Comparison of ENCODE assay signal across 14 mouse cellular contexts in genomic region chr9:30533780-30534343, GRCm38 (mm10).
DNase-seq lines count a peak whose midpoint lies in the region; ATAC-seq lines count a peak whose summit lies in the region.
"Had no signal": no experiment of that assay in that cellular context is flagged by ENCODE, and none has a peak within 500 bp of the region (broad histone marks: within the 10 kb centered on the region; RNA-seq: fewer than 3 reads in every experiment).

No protein-coding gene starts in this region.

- 0 out of 2 replicates have a peak overlapping the region, but pooled peaks have one; percentile 18 for H3K4me2 ChIP-seq in hindbrain, embryonic 12.5 days (replicated peaks)
- H3K4me2 ChIP-seq in midbrain, embryonic 15.5 days: peak overlapping the region; percentile 8; the same call in 1 of the 2 replicates
- H3K4me2 ChIP-seq: embryonic facial prominence, embryonic 13.5 days; limb, embryonic 12.5 days had no signal

- H3K4me3 ChIP-seq in hindbrain, embryonic 12.5 days: no peak overlapping the region
- H3K4me3 ChIP-seq in midbrain, embryonic 15.5 days: no peak overlapping the region
- H3K4me3 ChIP-seq: embryonic facial prominence, embryonic 13.5 days; limb, embryonic 12.5 days had no signal

- H3K9me3 ChIP-seq in hindbrain, embryonic 12.5 days (replicated peaks): no peaks in the 10 kb centered on the region
- H3K9me3 ChIP-seq in midbrain, embryonic 15.5 days: no peaks in the 10 kb centered on the region
- H3K9me3 ChIP-seq: embryonic facial prominence, embryonic 13.5 days; limb, embryonic 12.5 days had no signal

- DNase-seq in frontal cortex, postnatal 25 days (ENCODE audit: low spot score in 2 of 2): no peak
- DNase-seq in Muller cell, postnatal 12 days (ENCODE audit: inconsistent ontology term): peak; percentile 76
- DNase-seq in thymus, postnatal 14 days: no peak
- no peak for DNase-seq in cerebellum, adult 9-11 months
- DNase-seq: cerebellum, adult 18-20 months; gastrocnemius, postnatal 25 days; spleen, adult 18-20 months had no signal

- 0 out of 2 replicates have a peak, but pooled peaks cover 4% of the 10 kb centered on the region for H3K4me1 ChIP-seq in hindbrain, embryonic 12.5 days
- peaks cover 18% of the 10 kb centered on the region for H3K4me1 ChIP-seq in midbrain, embryonic 15.5 days

- H3K36me3 ChIP-seq in hindbrain, embryonic 12.5 days: no peaks in the 10 kb centered on the region
- no peaks in the 10 kb centered on the region for H3K36me3 ChIP-seq in midbrain, embryonic 15.5 days (replicated peaks)
- H3K36me3 ChIP-seq: embryonic facial prominence, embryonic 13.5 days; limb, embryonic 12.5 days had no signal

- H3K27ac ChIP-seq in hindbrain, embryonic 12.5 days: 0 out of 2 replicates have a peak overlapping the region, but pooled peaks have one; percentile 3
- peak overlapping the region; percentile 72 for H3K27ac ChIP-seq in midbrain, embryonic 15.5 days
- H3K27ac ChIP-seq: kidney, postnatal 0 days; limb, embryonic 12.5 days had no signal

- 56% methylated on average over 11 of the region's 11 CpGs for WGBS in hindbrain, embryonic 12.5 days
- WGBS in midbrain, embryonic 15.5 days: 30% methylated on average over 11 of the region's 11 CpGs

- ATAC-seq in frontal cortex, adult (ENCODE audit: low TSS enrichment): peak; percentile 97
- ATAC-seq in hindbrain, embryonic 12.5 days (ENCODE audit: low FRiP score): no peak
- ATAC-seq in midbrain, embryonic 15.5 days (replicated peaks): peak; percentile 91
- ATAC-seq in erythroblast, adult 5-6 weeks (replicated peaks; ENCODE audit: low FRiP score, poor library complexity, severe bottlenecking): no peak

- H3K9ac ChIP-seq in hindbrain, embryonic 12.5 days: no peak overlapping the region
- H3K9ac ChIP-seq in midbrain, embryonic 15.5 days: no peak overlapping the region
- H3K9ac ChIP-seq: embryonic facial prominence, embryonic 13.5 days; limb, embryonic 12.5 days had no signal

- H3K27me3 ChIP-seq in hindbrain, embryonic 12.5 days: no peaks in the 10 kb centered on the region; the same call in 1 of the 2 replicates
- no peaks in the 10 kb centered on the region for H3K27me3 ChIP-seq in midbrain, embryonic 15.5 days (replicated peaks)
- H3K27me3 ChIP-seq: embryonic facial prominence, embryonic 13.5 days; limb, embryonic 12.5 days had no signal

Comparison
In these comparisons a context has a peak if more than half of its experiments do, and no peak if none do; other contexts are left out.
1. ATAC-seq: peak in frontal cortex, adult (single experiment) and midbrain, embryonic 15.5 days (single experiment); none in hindbrain, embryonic 12.5 days (single experiment) and erythroblast, adult 5-6 weeks (single experiment).